In genomic region chr7:44845006-44845405, GRCm38 (mm10) we compare ENCODE assay signal across 23 mouse cellular contexts.
"Had no signal": no experiment of that assay in that cellular context is flagged by ENCODE, and none has a peak within 500 bp of the region (broad histone marks: within the 10 kb centered on the region; RNA-seq: fewer than 3 reads in every experiment).

No protein-coding gene starts in this region.

- DNase-seq: gastrocnemius, postnatal 14 days; gastrocnemius, postnatal 36 days; heart, adult 11 months; heart, adult 2 months; heart, postnatal 14 days; heart, postnatal 36 days; kidney, adult 11 months; kidney, adult 2 months; kidney, adult 9 months; kidney, postnatal 14 days; kidney, postnatal 36 days; layer of hippocampus, adult 9-11 months; layer of hippocampus, postnatal 36 days; left cerebral cortex, postnatal 4 days had no signal

- H3K4me3 ChIP-seq: heart, adult 2 months; heart, embryonic 12.5 days; hindbrain, embryonic 13.5 days; hindbrain, embryonic 15.5 days; kidney, embryonic 15.5 days; limb, embryonic 13.5 days; limb, embryonic 15.5 days; liver, embryonic 12.5 days had no signal

- ATAC-seq: hindbrain, postnatal 0 days; intestine, embryonic 16.5 days; liver, embryonic 12.5 days had no signal

- H3K9me3 ChIP-seq: heart, embryonic 12.5 days; hindbrain, embryonic 13.5 days; hindbrain, embryonic 15.5 days; kidney, embryonic 15.5 days; limb, embryonic 13.5 days; limb, embryonic 15.5 days; liver, embryonic 12.5 days had no signal
